Mouse (Mus musculus) heart, adult 11 months (tissue): ENCODE results near the gene Mia3.
A peak's percentile ranks its signal among the peaks of the same experiment; 100 is the strongest.
"Not testable (repeated sequence)": the region's sequence is repeated elsewhere in the genome, so short reads cannot be mapped to it uniquely, and the experiment has no call there.

Experiments used
- DNase-seq: peaks from one replicate; pipeline ENCODE4 v3.0.0; 2022

Gene Mia3

DNA sequence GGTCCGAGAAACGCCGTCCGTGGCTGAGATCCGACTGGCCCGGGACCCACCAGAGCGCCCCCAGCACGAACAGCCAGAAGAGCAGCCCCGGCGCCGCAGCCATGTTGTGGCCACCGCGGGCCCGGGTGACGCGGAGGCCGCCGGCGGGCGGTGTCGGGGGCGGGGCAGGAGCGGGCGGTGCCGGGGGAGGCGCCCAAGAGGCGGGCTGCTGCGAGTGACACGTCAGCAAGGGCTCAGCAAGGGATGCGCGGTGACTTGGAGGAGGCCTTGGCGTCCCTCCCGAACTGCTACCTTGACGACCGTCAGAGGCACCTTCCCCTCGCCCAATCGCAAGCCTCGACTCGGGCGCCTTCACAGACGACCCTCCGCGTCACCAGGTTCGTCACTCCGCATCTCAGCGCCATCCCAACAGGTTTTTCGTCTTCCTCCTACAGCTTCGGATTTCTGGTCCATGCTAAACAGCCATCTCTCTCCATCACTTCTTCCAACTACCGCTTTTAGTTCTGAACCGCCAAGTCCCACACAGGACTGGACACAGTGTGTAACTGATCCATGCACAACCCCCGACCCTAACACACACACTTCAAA is at the start of gene Mia3:
TSS of gene Mia3 (minus strand) at position 127 of the 588 bp plus-strand sequence.
- DNase-seq = peak; percentile 100

GRCm38 (mm10) chr1:183417873-183418272 is 48.5 kb upstream of the Mia3 start, which contains the start of gene Hhipl2:
TSS of gene Hhipl2 (plus strand) at chr1:183418215.
- DNase-seq = no peak

GRCm38 (mm10) chr1:183414081-183414727 is 44.9 kb upstream of the Mia3 start:
- no peak for DNase-seq

GRCm38 (mm10) chr1:183403396-183403795 is 34.0 kb upstream of the Mia3 start:
- no peak for DNase-seq

DNA sequence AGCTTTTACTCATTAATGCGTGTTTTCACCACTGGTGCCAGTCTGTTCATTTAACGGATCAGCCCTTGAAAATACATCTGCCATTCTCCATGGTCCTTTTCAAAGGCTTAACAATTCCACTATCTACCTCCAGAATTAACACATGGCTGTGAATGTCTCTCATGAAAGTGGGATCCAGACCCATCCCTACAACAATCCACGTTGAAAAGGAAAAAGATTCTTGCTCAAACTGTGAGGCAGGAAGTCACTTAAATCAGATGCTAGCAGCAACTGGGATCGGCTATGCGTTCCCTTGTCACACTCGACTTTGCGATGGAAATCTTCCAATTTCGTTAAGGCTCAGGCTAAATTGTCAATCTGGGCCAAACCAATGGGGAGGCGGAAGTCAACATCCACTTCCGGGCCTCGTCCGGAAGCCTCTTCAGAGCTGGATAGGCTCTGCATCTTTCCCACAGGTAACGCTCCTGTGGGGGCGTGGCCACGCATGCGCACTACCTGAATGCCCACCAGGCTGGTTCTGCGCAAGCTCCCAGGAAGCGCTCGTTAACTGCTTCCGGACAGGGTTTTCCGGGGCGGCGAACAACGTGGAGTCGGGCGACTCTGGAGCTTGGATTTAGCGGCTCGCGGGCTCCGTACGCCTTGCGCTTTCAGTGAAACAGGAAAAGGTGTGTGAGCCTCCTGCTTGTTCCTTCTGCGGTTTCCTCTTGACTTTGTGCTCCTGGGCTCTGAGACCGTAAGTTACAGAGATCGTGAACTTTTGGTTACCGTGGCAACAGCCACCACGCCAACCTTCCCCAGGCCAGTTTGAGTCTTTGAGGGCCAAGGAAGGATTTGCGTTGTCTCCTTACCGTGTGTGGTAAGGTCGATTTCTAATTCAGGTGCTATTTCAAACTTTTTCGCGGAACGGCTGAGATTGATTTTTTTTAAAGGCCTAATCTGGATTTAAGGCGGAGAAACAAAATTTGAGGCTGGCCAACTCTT is 19.4 kb upstream of the Mia3 start, which contains the start of gene Taf1a:
TSS of gene Taf1a (plus strand) at position 556 of the 981 bp plus-strand sequence.
- DNase-seq = peak; percentile 99

DNA sequence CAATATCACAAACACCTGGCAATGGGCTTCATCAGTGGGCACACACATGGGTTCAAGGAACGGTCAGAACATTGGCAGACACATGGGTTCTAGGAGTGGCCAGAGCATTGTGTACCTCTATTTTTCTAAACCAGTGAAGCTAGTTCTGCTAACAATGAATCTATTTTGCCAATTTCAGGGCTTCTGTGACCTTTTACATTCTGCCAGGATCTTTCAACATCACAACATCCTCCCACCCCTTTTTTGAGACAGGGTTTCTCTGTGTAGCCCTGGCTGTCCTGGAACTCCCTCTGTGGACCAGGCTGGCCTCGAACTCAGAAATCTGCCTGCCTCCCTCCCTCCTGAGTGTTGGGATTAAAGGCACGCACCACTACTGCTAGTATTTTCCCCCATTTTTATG is 18.1 kb upstream of the Mia3 start:
- DNase-seq = not testable (repeated sequence)

DNA sequence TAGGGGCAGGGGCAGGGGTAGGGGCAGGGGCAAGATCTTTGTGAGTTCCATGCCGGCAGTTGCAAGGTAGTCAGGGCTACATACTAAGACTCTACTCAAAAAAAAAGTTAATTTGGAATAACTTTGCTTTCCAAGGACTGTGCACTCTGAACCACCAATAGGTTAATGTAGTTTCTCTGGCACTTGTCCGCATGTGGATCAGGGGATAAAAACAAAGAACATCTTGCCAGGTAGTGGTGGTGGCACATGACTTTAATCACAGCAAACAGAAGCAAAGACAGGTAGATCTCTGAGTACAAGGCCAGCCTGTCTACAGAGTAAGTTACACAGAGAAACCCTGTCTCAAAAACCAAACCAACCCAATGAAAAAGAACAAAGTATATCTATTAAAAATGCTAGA is 13.3 kb upstream of the Mia3 start:
- DNase-seq = no peak

DNA sequence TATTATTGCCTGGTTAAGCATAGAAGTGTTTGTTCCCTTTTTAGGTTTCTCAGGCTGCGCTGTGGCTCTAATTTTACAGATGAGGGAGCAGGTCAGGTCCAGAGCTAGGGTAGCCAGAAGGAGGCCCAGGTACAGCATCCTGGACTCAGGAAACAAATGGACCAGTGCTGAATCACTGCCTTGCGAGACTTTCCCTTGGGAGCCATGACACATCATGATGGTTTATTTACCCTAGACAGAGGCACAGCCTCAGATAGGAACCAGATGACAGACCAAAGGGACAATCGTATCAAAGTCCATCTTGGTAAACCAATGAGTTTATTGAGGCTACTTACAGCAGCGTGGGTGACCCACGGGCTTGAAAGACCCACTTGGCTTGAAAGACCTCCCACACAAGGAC is 12.5 kb upstream of the Mia3 start:
- DNase-seq = no peak

DNA sequence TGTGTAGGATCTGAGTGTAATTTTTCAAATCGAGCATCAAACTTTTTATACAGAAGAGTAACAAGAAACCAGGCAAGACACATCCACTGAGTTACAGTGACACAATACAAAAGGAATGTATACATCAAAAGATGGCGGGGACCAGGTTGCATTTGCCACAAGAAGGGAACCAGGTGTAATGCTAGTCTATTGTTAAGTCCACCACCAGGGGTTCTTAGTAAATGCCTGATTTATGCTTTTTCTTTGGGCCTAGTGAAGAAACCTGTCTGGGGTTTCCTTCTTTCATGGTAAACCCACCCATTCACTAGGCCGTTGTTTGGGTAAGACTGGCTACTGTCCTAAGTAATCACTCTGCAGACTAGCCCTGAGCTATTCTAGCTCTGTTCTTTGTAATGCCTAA is 10.0 kb upstream of the Mia3 start:
- DNase-seq = not testable (repeated sequence)

DNA sequence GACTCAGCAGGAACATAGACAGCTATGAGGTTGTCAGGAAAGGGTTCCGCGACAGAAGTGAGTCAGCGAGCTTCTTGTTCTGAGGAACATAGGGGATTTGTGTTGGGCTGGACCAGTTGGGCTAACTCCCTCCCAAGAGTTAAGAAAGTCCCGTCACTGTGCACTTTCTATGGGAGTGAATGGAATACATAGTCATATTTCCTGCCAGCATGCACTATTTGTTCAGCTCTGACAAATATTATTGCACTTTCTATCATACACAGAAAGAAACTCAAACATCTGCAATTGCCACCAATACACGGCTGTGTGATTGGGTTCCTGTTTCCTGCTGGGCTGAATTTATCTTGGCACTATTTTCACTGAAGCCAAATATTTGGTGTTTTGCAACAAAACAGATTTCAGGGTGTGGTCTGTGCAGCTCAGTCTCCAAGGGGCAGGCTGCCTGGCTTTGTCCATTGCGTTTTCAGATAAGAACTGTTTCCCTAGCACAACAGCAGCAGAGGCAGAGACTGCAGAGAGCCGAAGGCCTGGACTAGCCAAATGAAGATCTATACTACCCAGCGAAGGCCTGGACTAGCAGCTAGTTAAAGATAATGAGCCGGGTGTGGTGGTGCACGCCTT is 9.1 kb upstream of the Mia3 start:
- DNase-seq = peak; percentile 96

GRCm38 (mm10) chr1:183377045-183377444 is 7.7 kb upstream of the Mia3 start:
- no peak for DNase-seq

GRCm38 (mm10) chr1:183374728-183375127 is 5.4 kb upstream of the Mia3 start:
- DNase-seq = no peak

GRCm38 (mm10) chr1:183368601-183369400 is 552 bp downstream of the Mia3 start:
- no peak for DNase-seq

DNA sequence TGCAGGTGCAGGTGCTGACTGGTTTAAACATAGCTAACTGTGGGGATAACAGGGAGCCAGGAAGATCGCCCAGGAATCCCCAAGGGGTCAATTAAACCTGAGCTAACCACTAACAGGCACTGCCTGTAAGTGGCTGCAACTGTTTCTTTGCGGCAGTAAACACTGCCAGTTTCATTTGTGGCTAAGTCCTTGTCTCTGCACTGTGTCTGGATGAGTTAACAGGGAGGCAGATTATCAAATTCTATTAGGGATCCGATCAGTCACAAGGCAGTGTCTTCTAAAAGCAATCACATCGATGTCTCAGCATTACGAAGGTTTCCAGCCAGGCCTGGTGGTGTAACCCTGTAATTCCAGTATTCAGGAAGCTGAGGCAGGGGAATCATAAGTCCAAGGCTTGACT is 3.0 kb downstream of the Mia3 start:
- DNase-seq = no peak

DNA sequence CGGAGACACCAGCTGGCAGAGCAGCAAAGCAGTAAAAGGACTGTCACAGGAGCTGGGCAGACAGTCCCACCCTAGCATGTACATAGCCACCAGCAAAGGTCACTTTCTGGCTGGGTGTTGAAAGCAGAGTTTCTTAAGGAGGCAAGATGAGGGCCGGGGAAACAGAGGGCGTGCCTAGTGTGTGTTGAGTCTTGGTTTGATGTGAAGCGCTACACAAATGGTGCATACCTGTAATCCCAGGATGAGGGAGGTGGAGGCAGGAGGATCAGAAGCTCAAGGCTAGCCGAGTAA is 5.8 kb downstream of the Mia3 start:
- DNase-seq = no peak

- peak; percentile 52 for DNase-seq
Measured at GRCm38 (mm10) chr1:183362729-183363576, 6.4 kb downstream of the Mia3 start.

DNA sequence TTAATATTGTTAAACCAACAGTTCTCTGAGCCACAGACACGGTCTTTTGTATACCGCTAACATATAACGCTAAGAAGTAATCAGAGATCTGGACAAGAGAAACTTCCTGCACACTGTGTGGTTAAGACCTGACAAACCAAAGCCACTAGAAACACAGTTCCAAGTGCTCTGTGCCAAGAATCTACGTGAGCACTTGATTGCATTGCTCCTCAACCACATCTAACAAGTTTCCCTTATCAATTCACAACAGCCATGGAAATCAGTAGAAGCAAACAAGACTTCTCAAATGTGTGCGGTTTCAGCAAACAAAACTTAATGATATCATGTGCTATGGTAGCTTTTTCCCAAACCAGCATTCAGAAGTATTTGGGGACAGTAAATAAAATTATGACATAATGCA is 7.1 kb downstream of the Mia3 start:
- no peak for DNase-seq

- peak; percentile 55 for DNase-seq
Measured at GRCm38 (mm10) chr1:183358901-183359300, 10.5 kb downstream of the Mia3 start.

DNA sequence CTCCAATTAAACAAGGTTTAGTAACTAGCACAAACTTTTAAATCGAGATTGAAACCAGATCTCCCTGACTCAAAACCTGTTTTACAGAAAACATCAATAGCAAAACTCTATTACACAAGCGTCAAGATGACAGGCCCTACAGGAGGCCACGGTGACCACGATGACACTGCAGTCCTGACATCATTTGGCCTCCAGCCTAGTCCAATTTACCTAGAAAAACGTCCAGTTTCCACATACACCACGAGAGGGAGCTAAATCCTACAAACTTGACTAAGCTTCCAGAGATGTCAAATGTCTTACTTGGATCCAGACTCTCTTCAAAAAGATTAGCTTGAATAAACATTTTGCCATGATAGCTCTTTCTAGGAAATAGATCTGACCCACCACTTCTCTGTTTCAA is 19.5 kb downstream of the Mia3 start:
- DNase-seq = peak; percentile 84

DNA sequence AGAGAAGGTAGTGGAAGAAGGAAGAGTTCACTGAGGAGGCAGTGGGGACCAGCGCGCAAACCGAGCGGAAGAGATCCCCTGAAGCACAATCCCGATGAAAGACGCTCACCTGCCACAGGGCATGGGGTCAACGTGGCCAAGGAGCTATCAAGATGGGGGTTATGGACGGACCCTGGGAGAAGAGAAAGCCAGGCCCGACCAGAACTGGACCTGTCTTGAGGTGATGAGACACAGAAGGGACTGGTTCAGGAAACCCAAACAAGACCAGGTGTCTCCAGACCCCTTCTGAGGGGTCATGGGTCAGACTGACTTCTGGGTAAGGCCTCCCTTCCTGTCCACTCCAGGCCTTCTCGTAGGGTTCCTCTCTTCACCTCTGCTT is 23.5 kb downstream of the Mia3 start:
- DNase-seq = no peak
